Mouse (Mus musculus) forebrain, embryonic 10.5 days (tissue): ENCODE measurements at regions not wholly inside any gene's neighbourhood (a gene's known extent, or its start where the extent isn't known, plus 50 kb on each side); places are given as distances from the start of the nearest gene placed in this dataset.

Experiments used
- DNase-seq: peaks from one replicate; pipeline ENCODE4 v3.0.0-alpha.2; 2017; ENCODE audit warnings: low spot score; ENCODE audit errors: extremely low spot score
- H3K27ac ChIP-seq: fragments of 300-500 bp; sonication (generic); 2 replicates; pipeline ENCODE4 v1.5.1; 2016; ENCODE audit warnings: mild to moderate bottlenecking
- H3K27me3 ChIP-seq: fragments of 300-500 bp; sonication (generic); 2 replicates; pipeline ENCODE4 v1.6.1; 2016; ENCODE audit warnings: mild to moderate bottlenecking; ENCODE audit not compliant: poor library complexity, severe bottlenecking
- H3K36me3 ChIP-seq: fragments of 300-500 bp; sonication (generic); replicated peaks from 2 replicates; pipeline ENCODE4 v1.6.1; 2016; ENCODE audit warnings: mild to moderate bottlenecking, moderate library complexity
- H3K4me1 ChIP-seq: fragments of 300-500 bp; sonication (generic); 2 replicates; pipeline ENCODE4 v1.6.1; 2016
- H3K4me3 ChIP-seq: fragments of 300-500 bp; sonication (generic); 2 replicates; pipeline ENCODE4 v1.5.1; 2016; ENCODE audit warnings: mild to moderate bottlenecking, moderate library complexity
- H3K9me3 ChIP-seq: fragments of 300-500 bp; sonication (generic); 2 replicates; pipeline ENCODE4 v1.6.1; 2016; ENCODE audit warnings: mild to moderate bottlenecking, moderate library complexity
- WGBS: fragments of 180-500 bp; shearing (Covaris S2); methylation state at CpG from one replicate; pipeline ENCODE4 v1.1.7; 2016; 5-methylcytosine and 5-hydroxymethylcytosine counted together

DNA sequence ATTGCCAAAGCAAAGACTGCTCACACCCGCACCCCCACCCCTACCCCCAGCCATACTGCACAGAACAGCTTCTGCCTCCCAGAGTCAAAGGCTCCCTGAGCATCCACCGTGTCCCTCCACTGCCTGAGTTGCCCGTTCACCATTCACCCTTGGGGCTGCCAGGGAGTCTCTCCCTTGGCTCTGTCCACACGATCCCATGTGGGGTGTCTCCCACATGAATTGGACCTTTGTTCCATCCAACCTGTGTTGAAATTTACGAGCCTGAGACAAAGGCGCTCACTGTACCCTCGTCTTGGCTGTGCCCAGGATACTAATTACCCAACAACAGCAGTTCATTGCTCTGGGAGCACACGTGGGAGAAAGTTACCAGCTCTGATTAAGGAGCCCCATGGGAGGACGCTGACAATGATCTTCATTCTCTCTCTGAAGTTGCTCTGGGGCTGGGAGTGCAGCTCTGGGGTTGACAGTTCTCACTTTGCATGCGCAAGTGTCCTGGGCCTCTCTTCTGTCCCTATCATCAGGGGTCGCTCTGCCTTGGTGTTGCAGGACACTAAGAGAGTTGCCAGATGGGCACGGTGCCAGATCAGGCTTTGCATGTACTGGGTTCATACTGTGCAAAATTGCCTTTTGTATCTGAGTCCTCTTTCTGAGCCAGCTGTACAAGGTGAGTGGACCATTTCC, 178.3 kb upstream of the Rgma start:
- Histone ChIP-seq H3K4me1 (peaks cover 39% of the 10 kb centered on the region), H3K4me3 (no peak overlapping the region), H3K27me3 (peaks cover 11% of the 10 kb centered on the region), H3K36me3 (no peaks in the 10 kb centered on the region), H3K9me3 (peaks cover 18% of the 10 kb centered on the region; the same call in 1 of the 2 replicates), H3K27ac (peak overlapping the region; percentile 78)
- no peak for DNase-seq
- 73% methylated on average over 12 of the region's 12 CpGs for WGBS

DNA sequence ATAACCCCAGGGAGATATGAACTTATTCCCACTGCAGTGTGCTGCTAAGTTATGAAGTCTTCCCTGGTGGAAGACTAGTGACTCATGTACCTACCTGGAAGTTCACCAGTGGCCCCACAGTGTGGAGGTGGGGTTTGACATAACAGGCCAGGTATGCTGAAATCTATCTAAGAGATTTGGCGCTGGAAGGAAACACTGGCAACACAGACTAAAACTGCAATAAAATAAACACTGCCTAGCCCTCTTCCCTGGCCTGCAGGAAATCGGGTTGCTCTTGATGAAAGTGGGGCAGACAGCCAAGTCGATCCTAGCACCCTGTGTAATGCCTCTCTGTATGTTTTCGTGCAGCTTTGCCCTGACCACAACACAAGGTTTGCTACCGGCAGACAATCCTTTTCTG, 177.2 kb upstream of the Rgma start:
- Histone ChIP-seq H3K27ac (no peak overlapping the region; the same call in 1 of the 2 replicates), H3K4me3 (no peak overlapping the region), H3K4me1 (peaks cover 29% of the 10 kb centered on the region), H3K36me3 (no peaks in the 10 kb centered on the region), H3K27me3 (peaks cover 11% of the 10 kb centered on the region), H3K9me3 (peaks cover 18% of the 10 kb centered on the region; the same call in 1 of the 2 replicates)
- WGBS, result 92% methylated on average over 5 of the region's 5 CpGs
- no peak for DNase-seq

DNA sequence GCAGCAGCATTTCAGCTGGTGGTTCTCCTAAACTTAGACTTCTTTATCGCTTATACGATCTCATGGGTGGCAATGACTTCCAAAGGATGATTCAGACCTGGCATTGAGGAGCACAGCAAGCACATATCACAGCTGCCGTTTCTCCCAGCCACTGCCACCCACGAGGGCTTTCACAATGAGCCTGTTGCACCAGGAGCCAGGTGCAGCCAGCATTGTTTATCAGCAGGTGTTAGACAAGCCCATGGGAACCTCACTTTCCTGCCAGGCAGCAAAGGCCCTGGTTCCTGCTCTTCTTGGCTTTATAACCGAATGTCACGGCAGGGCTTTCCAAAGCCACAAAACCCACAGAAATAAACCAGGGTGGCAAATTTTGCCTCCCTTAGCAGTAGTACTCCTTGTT, 175.3 kb upstream of the Rgma start:
- Histone ChIP-seq H3K4me3 (no peak overlapping the region), H3K9me3 (peaks cover 12% of the 10 kb centered on the region), H3K4me1 (peaks cover 27% of the 10 kb centered on the region), H3K27ac (no peak overlapping the region), H3K27me3 (peaks cover 6% of the 10 kb centered on the region; the same call in 1 of the 2 replicates), H3K36me3 (peaks cover 4% of the 10 kb centered on the region)
- 93% methylated on average over 6 of the region's 6 CpGs for WGBS
- DNase-seq, result no peak

- Histone ChIP-seq H3K27ac (no peak overlapping the region), H3K4me3 (no peak overlapping the region), H3K36me3 (peaks cover 4% of the 10 kb centered on the region), H3K4me1 (peaks cover 23% of the 10 kb centered on the region), H3K9me3 (peaks cover 12% of the 10 kb centered on the region), H3K27me3 (peaks cover 6% of the 10 kb centered on the region)
- no peak for DNase-seq
- WGBS, result 79% methylated on average over 6 of the region's 6 CpGs
Observed at GRCm38 (mm10) chr7:73201330-73201729, 174.0 kb upstream of the Rgma start.

DNA sequence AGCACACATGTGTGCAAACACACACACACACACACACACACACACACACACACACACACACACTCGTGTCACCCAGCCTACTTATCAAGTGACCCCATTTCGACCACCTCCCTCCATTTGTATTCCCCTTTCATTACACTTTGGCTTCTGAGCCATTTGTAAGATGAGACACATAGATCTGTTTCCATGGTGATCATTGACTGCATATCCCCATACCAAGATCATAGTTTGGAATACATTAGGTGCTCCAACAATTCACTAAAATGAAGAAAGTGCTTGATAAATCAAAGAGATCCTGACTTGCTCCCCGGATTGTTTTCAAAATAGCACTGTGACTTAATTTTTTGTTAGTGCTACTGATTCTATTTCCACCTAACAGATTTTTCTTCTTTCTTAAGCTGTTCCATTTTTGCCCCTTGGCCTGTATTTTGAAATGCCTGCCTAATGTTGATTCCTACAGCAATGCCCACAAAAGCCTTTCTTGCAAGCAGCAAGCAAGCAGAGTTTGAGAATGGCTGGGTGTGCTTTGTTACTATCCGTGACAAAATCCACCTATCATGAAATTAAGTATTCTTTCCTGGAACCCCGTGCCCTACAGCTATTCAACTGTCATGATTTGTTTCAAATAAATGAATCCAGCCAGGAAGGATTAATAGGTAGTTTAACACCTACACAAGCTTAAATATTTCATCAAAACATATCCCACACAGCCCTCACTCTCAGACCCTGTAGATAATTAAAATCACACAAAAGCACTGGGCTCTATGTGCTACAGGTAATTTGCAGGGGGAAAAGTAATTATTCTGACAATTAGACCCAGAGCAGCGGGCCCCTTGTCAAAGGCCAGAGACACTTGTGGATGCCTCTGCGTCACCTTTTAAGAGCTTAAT, 168.1 kb upstream of the Rgma start:
- Histone ChIP-seq H3K36me3 (peaks cover 4% of the 10 kb centered on the region), H3K27ac (peak overlapping the region; percentile 90), H3K4me3 (no peak overlapping the region), H3K27me3 (no peaks in the 10 kb centered on the region; the same call in 1 of the 2 replicates), H3K4me1 (peaks cover 45% of the 10 kb centered on the region), H3K9me3 (peaks cover 7% of the 10 kb centered on the region)
- WGBS, result 41% methylated on average over 7 of the region's 7 CpGs
- no peak for DNase-seq

- Histone ChIP-seq H3K4me3 (peak overlapping the region; percentile 18; the same call in 1 of the 2 replicates), H3K9me3 (peaks cover 7% of the 10 kb centered on the region), H3K36me3 (peaks cover 4% of the 10 kb centered on the region), H3K27me3 (no peaks in the 10 kb centered on the region; the same call in 1 of the 2 replicates), H3K4me1 (peaks cover 45% of the 10 kb centered on the region), H3K27ac (peak overlapping the region; percentile 90)
- 31% methylated on average over 4 of the region's 4 CpGs for whole genome bisulfite sequencing
- DNase-seq, result no peak
Observed at GRCm38 (mm10) chr7:73208479-73208816, 166.9 kb upstream of the Rgma start.

GRCm38 (mm10) chr7:73208817-73209602, 166.3 kb upstream of the Rgma start:
- H3K27ac ChIP-seq, result peak overlapping the region; percentile 90
- peak overlapping the region; percentile 18; the same call in 1 of the 2 replicates for H3K4me3 ChIP-seq
- H3K4me1 ChIP-seq, result peaks cover 45% of the 10 kb centered on the region
- peaks cover 7% of the 10 kb centered on the region for H3K9me3 ChIP-seq
- DNase-seq, result no peak
- 15% methylated on average over 18 of the region's 18 CpGs for WGBS
- no peaks in the 10 kb centered on the region; the same call in 1 of the 2 replicates for H3K27me3 ChIP-seq
- H3K36me3 ChIP-seq, result peaks cover 4% of the 10 kb centered on the region

DNA sequence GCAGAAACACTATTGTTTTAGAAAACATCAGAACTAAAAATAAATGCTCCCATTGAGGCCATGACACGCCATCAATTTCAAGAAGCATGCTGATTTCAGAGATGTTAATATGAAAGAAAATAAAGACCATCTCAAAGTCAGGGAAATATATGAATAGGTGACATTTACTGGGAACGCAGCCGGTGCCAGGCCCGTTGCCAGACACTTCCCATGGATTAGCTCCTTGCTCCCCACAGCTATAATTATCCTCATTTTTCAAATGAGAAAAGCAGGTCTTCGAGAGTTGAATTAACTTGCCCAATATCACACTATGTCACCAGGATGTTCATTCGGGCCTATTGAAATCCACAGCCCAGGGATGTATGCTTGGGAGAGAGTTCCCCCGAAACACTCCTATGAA, 165.2 kb upstream of the Rgma start:
- 0 out of 2 replicates have a peak overlapping the region, but pooled peaks have one; percentile 90 for H3K27ac ChIP-seq
- no peak overlapping the region for H3K4me3 ChIP-seq
- WGBS, result 83% methylated on average over 7 of the region's 7 CpGs
- DNase-seq, result no peak
- no peaks in the 10 kb centered on the region for H3K9me3 ChIP-seq
- H3K36me3 ChIP-seq, result no peaks in the 10 kb centered on the region
- H3K4me1 ChIP-seq, result peaks cover 45% of the 10 kb centered on the region
- no peaks in the 10 kb centered on the region; the same call in 1 of the 2 replicates for H3K27me3 ChIP-seq

DNA sequence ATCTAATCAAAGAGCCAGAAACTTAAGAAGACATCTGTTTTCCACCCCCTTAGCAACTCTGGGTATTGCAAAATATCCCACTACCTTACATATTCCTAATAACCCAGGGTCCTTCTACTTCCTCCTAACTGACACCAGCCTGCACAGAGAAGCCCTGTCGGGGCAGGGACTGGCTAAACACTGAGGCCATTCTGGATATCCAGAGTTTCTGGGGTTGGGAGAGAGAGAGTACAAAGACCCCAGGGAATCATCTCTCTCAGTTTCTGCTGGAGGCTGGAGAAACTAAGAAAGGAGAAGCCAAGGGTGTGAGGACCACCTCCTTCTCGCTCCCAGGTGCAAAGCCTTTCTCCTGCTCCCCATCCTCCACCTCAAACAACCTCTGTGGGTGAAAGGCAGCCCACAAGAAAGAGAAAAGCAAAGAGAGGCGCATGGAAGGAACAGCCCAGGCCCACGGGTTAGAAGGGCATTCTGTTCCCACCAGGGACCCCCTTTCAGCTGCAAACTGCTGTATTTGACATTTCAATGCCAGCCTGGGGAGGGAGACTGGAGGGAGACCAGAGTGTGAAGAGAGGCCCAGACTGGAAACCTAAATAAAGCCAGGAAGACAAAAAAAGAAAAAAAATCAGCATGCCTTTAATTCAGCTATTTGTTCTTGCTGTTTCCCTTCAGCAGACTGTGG, 152.9 kb upstream of the Rgma start:
- no peaks in the 10 kb centered on the region for H3K27me3 ChIP-seq
- H3K36me3 ChIP-seq, result no peaks in the 10 kb centered on the region
- peak overlapping the region; percentile 85 for H3K27ac ChIP-seq
- peak; percentile 62 for DNase-seq
- H3K9me3 ChIP-seq, result no peaks in the 10 kb centered on the region
- H3K4me1 ChIP-seq, result peaks cover 52% of the 10 kb centered on the region
- peak overlapping the region; percentile 8; the same call in 1 of the 2 replicates for H3K4me3 ChIP-seq
- WGBS, result 2% methylated on average over 4 of the region's 4 CpGs

GRCm38 (mm10) chr7:73222929-73223512, 152.3 kb upstream of the Rgma start:
- Histone ChIP-seq H3K4me3 (no peak overlapping the region), H3K36me3 (no peaks in the 10 kb centered on the region), H3K27ac (peak overlapping the region; percentile 85), H3K9me3 (no peaks in the 10 kb centered on the region), H3K4me1 (peaks cover 52% of the 10 kb centered on the region), H3K27me3 (no peaks in the 10 kb centered on the region)
- 27% methylated on average over 2 of the region's 2 CpGs for WGBS
- DNase-seq, result no peak

- H3K9me3 ChIP-seq, result no peaks in the 10 kb centered on the region
- peaks cover 17% of the 10 kb centered on the region for H3K4me1 ChIP-seq
- no peak overlapping the region for H3K4me3 ChIP-seq
- H3K36me3 ChIP-seq, result no peaks in the 10 kb centered on the region
- H3K27me3 ChIP-seq, result no peaks in the 10 kb centered on the region
- H3K27ac ChIP-seq, result 0 out of 2 replicates have a peak overlapping the region, but pooled peaks have one; percentile 48
- no peak for DNase-seq
- WGBS, result 89% methylated on average over 8 of the region's 8 CpGs
Observed at GRCm38 (mm10) chr7:73233539-73234158, 141.7 kb upstream of the Rgma start.
